Mouse (Mus musculus): ENCODE results near the gene Ift80. TPM values are rescaled to one million over a fixed set of nuclear protein-coding genes. Genes with fewer than 3 reads are reported as not detected.

The Ift80 gene
- polyA plus RNA-seq, 1 experiment from 2014 or later: 20.7 TPM

GRCm38 (mm10) chr3:68869691-68870567 lies 134.4 kb downstream of the Ift80 start:
- no peaks in the 10 kb centered on the region; the same call in 1 of the 2 replicates for H3K9me3 ChIP-seq (ENCODE audit: control insufficient read depth, low read length)
- under 1% methylated on average over 80 of the region's 96 CpGs for WGBS
- no peaks in the 10 kb centered on the region for H3K36me3 ChIP-seq (ENCODE audit: control insufficient read depth, insufficient read depth, low read length)
- H3K27ac ChIP-seq (ENCODE audit: low read length): no peak overlapping the region
- H3K27me3 ChIP-seq (ENCODE audit: control insufficient read depth, insufficient read depth, low read depth, low read length): peaks cover 36% of the 10 kb centered on the region
- peak overlapping the region; percentile 63 for H3K9ac ChIP-seq (ENCODE audit: low read length)
- peak overlapping the region; percentile 63 for H3K4me3 ChIP-seq (ENCODE audit: low read length)
- peak overlapping the region; percentile 100 for H3K4me2 ChIP-seq (ENCODE audit: low read depth, low read length)
- peak; percentile 79 for ATAC-seq (ENCODE audit: low read depth)
- peaks cover 14% of the 10 kb centered on the region for H3K4me1 ChIP-seq (replicated peaks; ENCODE audit: control insufficient read depth, insufficient read depth, low read length)

- ATAC-seq (ENCODE audit: low read depth): peak; percentile 67
- no peak within 1 kb of the TSS for H3K27ac ChIP-seq (ENCODE audit: low read length)
Observed at GRCm38 (mm10) chr3:68869211-68869690, 135.1 kb downstream of the Ift80 start, which contains the start of gene 1110032F04Rik. TSS of gene 1110032F04Rik (plus strand) at chr3:68869586.

DNA sequence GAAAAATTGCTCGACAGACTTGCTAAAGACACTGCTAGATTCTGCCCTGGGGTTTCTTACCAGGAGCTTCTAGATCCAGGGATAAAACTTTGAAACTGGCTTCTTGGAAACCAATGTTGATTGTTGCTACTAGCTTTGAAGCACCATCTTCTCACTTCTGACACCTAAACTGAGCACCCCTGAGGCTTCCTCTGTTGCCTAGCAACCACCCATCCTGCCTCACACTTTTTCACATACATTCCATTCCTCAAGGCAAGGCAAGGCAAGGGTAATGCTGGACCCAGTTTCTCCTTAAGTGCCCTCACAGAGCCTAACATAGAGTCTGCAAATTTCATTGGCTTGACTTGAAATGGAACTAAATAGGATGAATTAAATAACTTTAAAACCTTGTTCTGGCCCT lies 152.0 kb downstream of the Ift80 start:
- WGBS: 85% methylated on average over 1 of the region's 1 CpGs
- no peak overlapping the region for H3K27ac ChIP-seq (ENCODE audit: low read length)

More at GRCm38 (mm10) chr3:68869211-68869690, 135.1 kb downstream of the Ift80 start, which contains the start of gene 1110032F04Rik:
- H3K9me3 ChIP-seq (ENCODE audit: control insufficient read depth, low read length): no peaks in the 10 kb centered on the region; the same call in 1 of the 2 replicates
- peak within 1 kb of the TSS; percentile 63 for H3K4me3 ChIP-seq (ENCODE audit: low read length)
- peaks cover 14% of the 10 kb centered on the region for H3K4me1 ChIP-seq (replicated peaks; ENCODE audit: control insufficient read depth, insufficient read depth, low read length)
- WGBS: under 1% methylated on average over 51 of the region's 62 CpGs
- H3K27me3 ChIP-seq (ENCODE audit: control insufficient read depth, insufficient read depth, low read depth, low read length): peaks cover 36% of the 10 kb centered on the region
- H3K9ac ChIP-seq (ENCODE audit: low read length): peak within 1 kb of the TSS; percentile 63
- peak within 1 kb of the TSS; percentile 100 for H3K4me2 ChIP-seq (ENCODE audit: low read depth, low read length)
- no peaks in the 10 kb centered on the region for H3K36me3 ChIP-seq (ENCODE audit: control insufficient read depth, insufficient read depth, low read length)

GRCm38 (mm10) chr3:68848323-68848722 lies 156.0 kb downstream of the Ift80 start:
- ATAC-seq (ENCODE audit: low read depth): no peak
- Histone ChIP-seq H3K27me3 (ENCODE audit: control insufficient read depth, insufficient read depth, low read depth, low read length) (no peaks in the 10 kb centered on the region), H3K4me2 (ENCODE audit: low read depth, low read length) (no peak overlapping the region), H3K4me1 (replicated peaks; ENCODE audit: control insufficient read depth, insufficient read depth, low read length) (no peaks in the 10 kb centered on the region), H3K4me3 (ENCODE audit: low read length) (no peak overlapping the region), H3K9ac (ENCODE audit: low read length) (no peak overlapping the region), H3K27ac (ENCODE audit: low read length) (no peak overlapping the region), H3K36me3 (ENCODE audit: control insufficient read depth, insufficient read depth, low read length) (no peaks in the 10 kb centered on the region), H3K9me3 (ENCODE audit: control insufficient read depth, low read length) (no peaks in the 10 kb centered on the region)
- 62% methylated on average over 3 of the region's 3 CpGs for WGBS

More for the DNA sequence above, 152.0 kb downstream of the Ift80 start:
- no peak overlapping the region for H3K4me2 ChIP-seq (ENCODE audit: low read depth, low read length)
- no peaks in the 10 kb centered on the region for H3K36me3 ChIP-seq (ENCODE audit: control insufficient read depth, insufficient read depth, low read length)
- no peaks in the 10 kb centered on the region for H3K27me3 ChIP-seq (ENCODE audit: control insufficient read depth, insufficient read depth, low read depth, low read length)
- H3K9ac ChIP-seq (ENCODE audit: low read length): no peak overlapping the region
- H3K4me3 ChIP-seq (ENCODE audit: low read length): no peak overlapping the region
- H3K9me3 ChIP-seq (ENCODE audit: control insufficient read depth, low read length): no peaks in the 10 kb centered on the region
- H3K4me1 ChIP-seq (replicated peaks; ENCODE audit: control insufficient read depth, insufficient read depth, low read length): no peaks in the 10 kb centered on the region
- ATAC-seq (ENCODE audit: low read depth): no peak

- Histone ChIP-seq H3K4me1 (replicated peaks; ENCODE audit: control insufficient read depth, insufficient read depth, low read length) (no peaks in the 10 kb centered on the region), H3K27me3 (ENCODE audit: control insufficient read depth, insufficient read depth, low read depth, low read length) (no peaks in the 10 kb centered on the region), H3K9ac (ENCODE audit: low read length) (no peak overlapping the region), H3K9me3 (ENCODE audit: control insufficient read depth, low read length) (no peaks in the 10 kb centered on the region), H3K4me3 (ENCODE audit: low read length) (no peak overlapping the region), H3K36me3 (ENCODE audit: control insufficient read depth, insufficient read depth, low read length) (no peaks in the 10 kb centered on the region), H3K27ac (ENCODE audit: low read length) (no peak overlapping the region), H3K4me2 (ENCODE audit: low read depth, low read length) (no peak overlapping the region)
- WGBS: 91% methylated on average over 4 of the region's 4 CpGs
- ATAC-seq (ENCODE audit: low read depth): no peak
Observed at GRCm38 (mm10) chr3:68844025-68844424, 160.3 kb downstream of the Ift80 start.

MicroRNAs within 50 kb of the gene (microRNA counts, 519-probe panel; counts per million panel counts)
- 5,060 counts per million, percentile 95 among the panel's probes with 10 or more counts for microRNA mmu-miR-15b

Small RNAs within 50 kb of the gene (microRNA-seq; reads per million reads assigned to microRNA genes)
- gene Mir15b: 1,356 reads per million, percentile 78 among the genes with 10 or more reads in this experiment
- 514 reads per million, percentile 69 among the genes with 10 or more reads in this experiment for gene Mir16-2

Other genes with a start within 250 kb of the Ift80 start
- 0.34 and 0.46 TPM in 2 replicates for gene 1110032F04Rik, start 135.0 kb downstream of the Ift80 start, polyA plus RNA-seq (2015; fragmentation: Nextera tagmentation; extraction: Ambion mirVana)
- 196 and 214 TPM in 2 replicates for gene Smc4, start 168 bp upstream of the Ift80 start, polyA plus RNA-seq (2015; fragmentation: Nextera tagmentation; extraction: Ambion mirVana)
- 101 and 115 TPM in 2 replicates for gene Trim59, start 40.2 kb upstream of the Ift80 start, polyA plus RNA-seq (2015; fragmentation: Nextera tagmentation; extraction: Ambion mirVana)
- 26.1 and 28.4 TPM in 2 replicates for gene Kpna4, start 122.5 kb upstream of the Ift80 start, polyA plus RNA-seq (2015; fragmentation: Nextera tagmentation; extraction: Ambion mirVana)
- gene Arl14, start 217.8 kb upstream of the Ift80 start, polyA plus RNA-seq (2015; fragmentation: Nextera tagmentation; extraction: Ambion mirVana): 1.1 TPM in 2 replicates

All from lung, embryonic 16.5 days (tissue).